Mouse (Mus musculus) embryonic facial prominence, embryonic 15.5 days (tissue): ENCODE data around the gene Ginm1. TPM values are rescaled to one million over a fixed set of nuclear protein-coding genes. Genes with fewer than 3 reads are reported as not detected.

Experiments used
- ATAC-seq: fragments of 200-750 bp; cut with Nextera tagmentation; 2 replicates; pipeline ENCODE4 v1.8.0; 2017; ENCODE audit warnings: low read depth, moderate TSS enrichment; ENCODE audit not compliant: insufficient number of reproducible peaks, low FRiP score, low TSS enrichment
- H3K27ac ChIP-seq: fragments of 300-500 bp; sonication (generic); replicated peaks from 2 replicates; pipeline ENCODE4 v1.5.1; 2015; ENCODE audit warnings: mild to moderate bottlenecking, inconsistent platforms
- H3K27me3 ChIP-seq: fragments of 300-500 bp; sonication (generic); 2 replicates; pipeline ENCODE4 v1.6.1; 2015; ENCODE audit warnings: inconsistent platforms
- H3K36me3 ChIP-seq: fragments of 300-500 bp; sonication (generic); 2 replicates; pipeline ENCODE4 v1.6.1; 2015; ENCODE audit warnings: mild to moderate bottlenecking, inconsistent platforms
- H3K4me1 ChIP-seq: fragments of 300-500 bp; sonication (generic); 2 replicates; pipeline ENCODE4 v1.6.1; 2015; ENCODE audit warnings: inconsistent platforms
- H3K4me2 ChIP-seq: fragments of 300-500 bp; sonication (generic); replicated peaks from 2 replicates; pipeline ENCODE4 v1.6.1; 2015; ENCODE audit warnings: mild to moderate bottlenecking, inconsistent platforms
- H3K4me3 ChIP-seq: fragments of 300-500 bp; sonication (generic); replicated peaks from 2 replicates; pipeline ENCODE4 v1.5.1; 2015; ENCODE audit warnings: mild to moderate bottlenecking, inconsistent platforms
- H3K9ac ChIP-seq: fragments of 300-500 bp; sonication (generic); 2 replicates; pipeline ENCODE4 v1.6.1; 2015; ENCODE audit warnings: inconsistent platforms
- H3K9me3 ChIP-seq: fragments of 300-500 bp; sonication (generic); replicated peaks from 2 replicates; pipeline ENCODE4 v1.6.1; 2016; ENCODE audit warnings: inconsistent platforms
- WGBS: fragments of 180-500 bp; shearing (Covaris S2); methylation state at CpG from one replicate; pipeline ENCODE4 v1.1.7; 2015; 5-methylcytosine and 5-hydroxymethylcytosine counted together
- polyA plus RNA-seq: library from polyadenylated mRNA; unstranded; fragments of >200 nt; fragmentation: Nextera tagmentation; extraction: Ambion mirVana; gene quantifications from 2 replicates; pipeline ENCODE4 v1.2.1, GENCODE M21; 2015

The Ginm1 gene
- 86.8 and 87.3 TPM in 2 replicates for polyA plus RNA-seq

DNA sequence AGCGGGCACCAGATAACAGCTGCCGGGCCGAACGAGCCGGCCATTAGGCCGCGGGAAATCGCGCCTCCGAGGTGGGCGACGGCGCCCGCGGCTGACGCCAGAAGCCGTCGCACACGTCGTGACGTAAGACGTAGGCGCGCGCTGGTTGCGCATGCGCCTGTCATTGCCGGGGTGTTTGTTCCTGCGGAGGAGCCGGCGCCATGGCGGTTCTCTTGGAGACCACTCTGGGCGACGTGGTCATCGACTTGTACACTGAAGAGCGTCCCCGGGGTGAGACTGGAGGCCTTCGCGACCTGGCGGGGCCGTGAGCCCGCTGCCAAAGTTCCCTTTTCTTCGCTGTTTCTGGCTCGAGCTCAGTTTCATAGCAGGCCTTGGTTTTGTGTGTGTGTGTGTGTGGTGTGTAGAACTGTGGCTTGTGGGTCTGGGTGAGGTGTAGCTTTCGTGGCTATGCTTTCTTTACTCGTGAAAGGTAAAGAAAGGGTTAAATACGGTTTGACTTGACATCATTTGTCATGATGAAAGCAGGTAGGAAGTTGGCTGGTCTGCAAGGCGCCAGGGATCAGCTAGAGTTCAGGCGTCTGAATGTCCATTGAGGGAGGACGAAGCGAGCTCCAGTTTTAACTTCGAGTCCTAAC is at the start of gene Ginm1, which contains the start of gene Ppil4:
Gene Ginm1 (minus strand): TSS at position 74 of the 635 bp plus-strand sequence.
Gene Ppil4 (plus strand): TSS at position 141 of the 635 bp plus-strand sequence.
- peak; percentile 92 for ATAC-seq
- Histone ChIP-seq H3K36me3 (peaks cover 29% of the 10 kb centered on the region), H3K9me3 (no peaks in the 10 kb centered on the region), H3K4me3 (peak within 1 kb of the TSS; percentile 90), H3K4me2 (peak within 1 kb of the TSS; percentile 72), H3K27me3 (no peaks in the 10 kb centered on the region), H3K4me1 (peaks cover 13% of the 10 kb centered on the region), H3K27ac (peak within 1 kb of the TSS; percentile 55; the same call in 1 of the 2 replicates), H3K9ac (peak within 1 kb of the TSS; percentile 84)
- under 1% methylated on average over 52 of the region's 52 CpGs for WGBS

DNA sequence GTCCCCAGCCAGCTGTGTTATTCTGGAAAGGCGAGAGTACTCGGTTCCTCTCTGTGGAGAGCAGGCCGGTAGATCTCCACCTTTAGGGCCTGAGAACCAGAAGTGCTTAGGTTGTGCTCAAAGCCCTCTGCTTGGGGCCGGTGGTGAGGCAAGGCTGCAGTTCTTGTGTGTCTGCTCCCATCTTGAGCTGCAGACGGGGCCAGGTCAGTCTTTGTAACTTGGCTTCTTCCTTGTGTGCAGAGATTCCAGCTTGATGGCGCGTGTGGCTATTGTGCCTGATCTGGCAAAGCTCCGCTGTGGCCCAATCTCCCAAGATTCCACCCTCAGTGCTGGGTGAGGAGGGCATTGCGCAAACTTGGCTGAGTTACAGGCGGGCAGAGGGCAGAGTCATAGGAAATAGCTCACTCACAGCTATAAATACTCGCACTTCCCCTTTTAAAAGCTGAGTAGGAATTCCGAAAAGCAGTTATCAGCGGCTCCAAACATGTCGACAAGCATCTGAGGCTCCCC is 49.0 kb upstream of the Ginm1 start:
- no peak for ATAC-seq
- H3K4me2 ChIP-seq = no peak overlapping the region
- no peak overlapping the region for H3K27ac ChIP-seq
- no peak overlapping the region for H3K9ac ChIP-seq
- no peaks in the 10 kb centered on the region; the same call in 1 of the 2 replicates for H3K27me3 ChIP-seq
- no peaks in the 10 kb centered on the region for H3K9me3 ChIP-seq
- no peaks in the 10 kb centered on the region for H3K36me3 ChIP-seq
- H3K4me3 ChIP-seq = no peak overlapping the region
- WGBS = 58% methylated on average over 14 of the region's 14 CpGs
- no peaks in the 10 kb centered on the region for H3K4me1 ChIP-seq

DNA sequence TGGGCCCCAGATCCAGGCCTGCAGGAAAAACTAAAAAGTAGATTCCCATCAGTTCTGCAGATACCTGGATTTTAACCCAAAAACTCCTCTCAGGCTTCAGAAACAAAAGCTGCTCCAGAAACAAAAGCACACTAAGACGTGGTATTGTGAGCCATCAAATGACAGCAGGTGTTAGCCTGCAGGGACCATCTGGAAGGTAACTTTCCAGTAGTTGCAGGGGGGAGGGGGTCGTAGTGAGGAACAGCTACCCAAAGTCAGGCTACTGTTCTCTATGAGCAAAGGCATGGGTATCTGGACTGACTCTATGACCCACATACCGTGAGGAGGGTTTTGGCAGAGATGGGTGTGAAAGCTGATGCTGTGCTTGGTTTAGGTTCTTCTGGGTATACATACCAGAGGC is 48.2 kb upstream of the Ginm1 start:
- WGBS = 55% methylated on average over 3 of the region's 3 CpGs
- no peak overlapping the region for H3K4me3 ChIP-seq
- no peak overlapping the region for H3K27ac ChIP-seq
- H3K4me2 ChIP-seq = no peak overlapping the region
- no peaks in the 10 kb centered on the region for H3K36me3 ChIP-seq
- no peaks in the 10 kb centered on the region; the same call in 1 of the 2 replicates for H3K27me3 ChIP-seq
- no peaks in the 10 kb centered on the region for H3K9me3 ChIP-seq
- no peak overlapping the region for H3K9ac ChIP-seq
- H3K4me1 ChIP-seq = no peaks in the 10 kb centered on the region
- ATAC-seq = no peak

DNA sequence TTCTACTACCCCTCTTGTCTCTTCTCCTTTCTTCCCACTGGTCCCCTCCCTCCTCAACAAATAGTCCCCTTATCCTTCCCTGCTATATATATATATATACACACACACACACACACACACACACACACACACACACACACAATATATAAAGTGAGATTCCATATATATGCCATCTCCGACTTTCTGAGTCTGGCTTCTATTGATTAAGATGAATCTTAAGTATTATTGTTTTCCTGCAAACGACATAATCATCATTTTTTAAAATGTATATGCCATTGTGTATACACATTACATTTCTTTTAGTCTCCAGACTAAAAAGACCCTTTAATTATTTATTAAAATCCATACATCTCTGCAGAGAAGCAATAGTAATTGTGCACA is 47.7 kb upstream of the Ginm1 start:
- H3K4me3 ChIP-seq = no peak overlapping the region
- H3K9ac ChIP-seq = no peak overlapping the region
- WGBS = 80% methylated on average over 2 of the region's 2 CpGs
- no peaks in the 10 kb centered on the region for H3K36me3 ChIP-seq
- no peak overlapping the region for H3K4me2 ChIP-seq
- no peak overlapping the region for H3K27ac ChIP-seq
- ATAC-seq = no peak
- no peaks in the 10 kb centered on the region for H3K9me3 ChIP-seq
- H3K27me3 ChIP-seq = no peaks in the 10 kb centered on the region; the same call in 1 of the 2 replicates
- no peaks in the 10 kb centered on the region for H3K4me1 ChIP-seq

DNA sequence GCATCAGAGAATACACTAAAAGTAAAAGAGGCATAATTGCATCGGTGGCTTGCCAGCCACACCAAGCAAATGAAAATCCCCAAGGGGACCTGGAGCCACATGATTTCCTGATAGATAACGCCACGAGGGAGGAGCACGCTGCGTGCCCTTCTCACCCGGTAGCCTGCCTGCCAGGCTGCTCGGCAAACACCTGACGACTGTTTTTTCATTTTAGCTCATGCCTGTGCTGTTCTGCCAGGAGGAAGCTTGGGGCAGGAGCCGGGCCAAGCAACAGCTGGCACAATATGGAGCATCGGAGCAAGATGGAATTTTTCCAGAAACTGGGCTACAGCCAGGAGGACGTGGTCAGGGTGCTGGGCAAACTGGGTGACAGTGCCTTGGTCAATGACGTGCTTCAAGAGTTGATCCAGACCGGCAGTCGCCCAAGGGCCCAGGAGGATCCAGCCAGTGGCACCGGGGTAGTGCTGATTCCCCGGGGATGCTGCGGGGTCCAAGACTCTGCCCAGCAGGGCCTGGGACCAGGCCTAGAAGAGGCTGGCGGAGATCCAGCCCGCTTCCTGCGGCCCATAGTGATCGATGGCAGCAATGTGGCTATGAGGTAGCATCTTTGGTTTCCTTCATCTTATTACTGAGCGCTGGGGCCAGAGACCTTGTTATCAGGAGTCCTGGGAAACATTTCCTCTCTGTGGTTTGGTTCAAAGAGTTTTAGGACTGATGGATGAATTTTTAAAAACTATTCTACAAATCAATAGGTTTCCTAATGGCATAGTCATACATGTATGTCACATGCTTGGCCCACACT is 47.1 kb upstream of the Ginm1 start:
- Histone ChIP-seq H3K9me3 (no peaks in the 10 kb centered on the region), H3K27me3 (no peaks in the 10 kb centered on the region; the same call in 1 of the 2 replicates), H3K4me2 (no peak overlapping the region), H3K36me3 (no peaks in the 10 kb centered on the region), H3K9ac (no peak overlapping the region), H3K4me3 (no peak overlapping the region), H3K27ac (no peak overlapping the region), H3K4me1 (no peaks in the 10 kb centered on the region)
- 79% methylated on average over 22 of the region's 22 CpGs for WGBS
- no peak for ATAC-seq

DNA sequence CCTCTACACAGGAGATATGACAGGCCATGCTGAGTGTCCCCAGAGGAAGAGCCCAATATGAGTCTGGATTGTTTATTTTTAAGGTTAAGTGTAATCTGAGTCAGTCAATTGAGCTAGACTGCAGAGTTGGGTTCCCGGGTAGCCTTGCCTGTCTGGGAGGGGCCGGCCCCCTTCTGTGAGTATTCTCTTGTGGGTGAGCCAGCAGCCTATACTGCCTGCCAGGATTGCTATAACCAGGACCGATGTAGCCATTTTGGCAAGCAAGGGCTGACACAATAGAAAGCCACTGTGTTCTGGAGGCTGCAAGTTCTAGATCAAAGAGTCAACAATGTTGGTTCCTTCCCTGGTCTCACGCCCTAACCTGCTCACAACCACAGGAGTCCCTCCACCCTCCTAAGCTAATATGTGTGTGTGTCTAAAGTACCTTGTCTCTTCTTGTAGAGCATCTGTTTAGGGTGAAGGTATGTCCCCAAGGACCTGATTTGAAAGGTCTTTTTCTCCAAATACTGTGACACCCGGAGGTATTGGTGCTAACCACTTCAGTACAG is 46.3 kb upstream of the Ginm1 start:
- ATAC-seq = 0 out of 2 replicates have a peak, but pooled peaks have one; percentile 47
- H3K4me3 ChIP-seq = no peak overlapping the region
- H3K9me3 ChIP-seq = no peaks in the 10 kb centered on the region
- 74% methylated on average over 5 of the region's 5 CpGs for WGBS
- H3K4me2 ChIP-seq = no peak overlapping the region
- no peak overlapping the region for H3K27ac ChIP-seq
- no peak overlapping the region for H3K9ac ChIP-seq
- no peaks in the 10 kb centered on the region for H3K36me3 ChIP-seq
- H3K4me1 ChIP-seq = no peaks in the 10 kb centered on the region
- H3K27me3 ChIP-seq = no peaks in the 10 kb centered on the region; the same call in 1 of the 2 replicates

DNA sequence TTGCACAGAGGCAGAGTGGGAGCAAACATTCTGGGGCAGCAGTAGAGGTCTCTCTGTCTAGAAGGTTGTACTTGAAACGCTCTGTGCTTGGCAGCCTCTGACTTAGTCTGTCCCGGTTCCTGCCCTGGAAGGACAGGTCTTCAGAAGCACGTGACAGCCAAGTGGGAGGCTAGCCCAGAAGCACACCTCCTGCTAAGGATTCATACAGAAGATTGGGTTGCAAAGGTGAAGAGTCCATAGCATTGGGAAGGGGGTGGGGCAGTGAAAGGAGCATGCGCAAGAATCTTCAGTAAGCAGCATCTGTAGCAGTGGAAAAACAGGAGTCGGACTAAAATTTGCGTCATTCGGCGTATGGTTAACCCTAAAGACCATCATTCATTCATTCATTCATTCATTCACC is 45.4 kb upstream of the Ginm1 start:
- no peak overlapping the region for H3K27ac ChIP-seq
- H3K36me3 ChIP-seq = no peaks in the 10 kb centered on the region
- H3K9ac ChIP-seq = no peak overlapping the region
- 82% methylated on average over 8 of the region's 8 CpGs for WGBS
- no peaks in the 10 kb centered on the region for H3K9me3 ChIP-seq
- no peak overlapping the region for H3K4me2 ChIP-seq
- ATAC-seq = no peak
- H3K4me3 ChIP-seq = no peak overlapping the region
- no peaks in the 10 kb centered on the region; the same call in 1 of the 2 replicates for H3K27me3 ChIP-seq
- H3K4me1 ChIP-seq = no peaks in the 10 kb centered on the region

DNA sequence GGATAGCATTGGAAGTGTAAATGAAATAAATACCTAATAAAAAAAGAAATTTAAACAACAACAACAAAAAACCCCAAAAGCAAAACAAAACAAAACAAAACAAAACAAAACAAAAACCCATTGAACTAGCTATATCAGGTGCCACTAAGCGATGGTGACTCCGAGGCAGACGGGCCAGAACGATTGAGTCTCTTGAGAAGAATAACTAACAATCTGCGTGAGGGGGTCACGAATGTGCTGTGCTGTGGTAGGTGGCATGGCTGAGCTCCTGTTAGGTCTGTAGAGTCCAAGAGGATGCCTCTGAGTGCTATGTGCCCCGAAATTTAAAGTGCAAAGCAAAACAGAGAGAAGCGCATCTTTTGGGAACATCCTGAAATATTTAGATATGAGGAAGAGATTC is 44.8 kb upstream of the Ginm1 start:
- Histone ChIP-seq H3K4me1 (peaks cover 2% of the 10 kb centered on the region), H3K27me3 (no peaks in the 10 kb centered on the region; the same call in 1 of the 2 replicates), H3K36me3 (no peaks in the 10 kb centered on the region), H3K9me3 (no peaks in the 10 kb centered on the region), H3K27ac (no peak overlapping the region), H3K4me2 (no peak overlapping the region), H3K9ac (no peak overlapping the region), H3K4me3 (no peak overlapping the region)
- WGBS = 88% methylated on average over 8 of the region's 8 CpGs
- no peak for ATAC-seq

DNA sequence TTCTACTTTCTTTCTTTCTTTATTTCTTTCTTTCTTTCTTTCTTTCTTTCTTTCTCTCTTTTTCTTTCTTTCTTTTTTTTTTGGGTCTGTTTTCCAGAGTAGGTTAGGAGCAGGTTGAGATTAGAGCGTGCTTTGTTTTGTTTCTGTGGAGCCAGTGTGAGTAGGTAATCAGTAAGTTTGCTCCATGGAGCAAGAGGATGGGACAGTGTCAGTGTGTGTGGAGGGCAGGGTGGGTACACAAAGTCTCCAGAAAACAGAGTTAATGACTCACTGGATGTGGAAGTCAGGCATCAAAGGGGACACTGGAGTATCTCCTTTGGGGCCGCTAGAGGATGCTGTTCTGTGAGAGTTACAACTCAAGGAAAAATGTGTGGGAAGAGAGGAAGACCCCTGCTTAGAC is 44.3 kb upstream of the Ginm1 start:
- ATAC-seq = no peak
- Histone ChIP-seq H3K4me3 (no peak overlapping the region), H3K27ac (no peak overlapping the region), H3K27me3 (no peaks in the 10 kb centered on the region; the same call in 1 of the 2 replicates), H3K4me2 (no peak overlapping the region), H3K9ac (no peak overlapping the region), H3K4me1 (peaks cover 7% of the 10 kb centered on the region), H3K9me3 (no peaks in the 10 kb centered on the region), H3K36me3 (no peaks in the 10 kb centered on the region)
- WGBS = 74% methylated on average over 2 of the region's 2 CpGs

DNA sequence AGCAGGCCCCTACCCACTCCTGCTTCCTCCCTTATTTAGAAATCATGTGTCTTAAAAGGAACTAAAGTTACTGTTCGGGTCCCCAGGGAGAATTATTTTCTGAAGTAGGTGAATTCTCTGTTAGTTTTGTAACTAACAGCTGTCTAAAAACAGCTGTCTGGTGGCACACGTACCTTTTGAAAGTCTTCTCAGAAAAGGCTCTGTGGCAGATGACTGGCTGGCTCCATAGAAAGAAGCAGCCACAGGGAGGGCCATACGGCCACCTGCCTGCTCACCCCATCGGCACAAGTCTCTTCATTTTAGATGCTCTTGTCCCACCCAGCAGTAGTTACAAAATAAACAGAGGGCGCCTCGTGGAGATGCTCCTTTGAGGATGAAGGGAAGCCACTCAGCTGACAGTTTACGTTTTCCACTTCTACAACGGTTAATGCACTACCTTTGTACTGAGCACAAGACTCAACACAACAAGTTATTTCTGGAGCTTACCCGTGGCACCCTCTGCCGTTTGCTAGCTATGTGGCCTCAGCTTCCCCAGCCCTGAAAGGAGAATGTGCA is 42.1 kb upstream of the Ginm1 start:
- 64% methylated on average over 10 of the region's 10 CpGs for WGBS
- Histone ChIP-seq H3K4me3 (no peak overlapping the region), H3K9ac (no peak overlapping the region), H3K27ac (no peak overlapping the region), H3K36me3 (no peaks in the 10 kb centered on the region), H3K27me3 (no peaks in the 10 kb centered on the region; the same call in 1 of the 2 replicates), H3K9me3 (no peaks in the 10 kb centered on the region), H3K4me2 (no peak overlapping the region), H3K4me1 (peaks cover 9% of the 10 kb centered on the region)
- no peak for ATAC-seq
